Mouse (Mus musculus) E14TG2a.4 (cell line): ENCODE measurements around the gene Tmem59.

Experiments used
- CTCF ChIP-seq: conservative IDR thresholded peaks from 2 replicates; pipeline ENCODE4 v1.5.1; 2014; ENCODE audit warnings: low read length
- POU5F1 ChIP-seq: IDR thresholded peaks from 2 replicates; pipeline ENCODE4 v1.6.1; 2014; ENCODE audit warnings: low read length, borderline replicate concordance

- TF ChIP-seq CTCF (no peak), POU5F1 (no peak)
Observed at GRCm38 (mm10) chr4:107248061-107248460, 69.9 kb downstream of the Tmem59 start.
